Mouse (Mus musculus) liver, adult 2 months (tissue): ENCODE data around the gene Abca5.

Source experiments
- CTCF ChIP-seq: fragments of 200-500 bp; IDR thresholded peaks from 2 replicates; pipeline ENCODE4 v1.5.1; 2011; ENCODE audit warnings: low read depth, low read length, control low read depth
- POLR2A ChIP-seq: fragments of 200-500 bp; IDR thresholded peaks from 2 replicates; pipeline ENCODE4 v1.6.1; 2011; ENCODE audit warnings: low read length, control low read depth; ENCODE audit not compliant: insufficient read depth; ENCODE audit errors: extremely low read depth

DNA sequence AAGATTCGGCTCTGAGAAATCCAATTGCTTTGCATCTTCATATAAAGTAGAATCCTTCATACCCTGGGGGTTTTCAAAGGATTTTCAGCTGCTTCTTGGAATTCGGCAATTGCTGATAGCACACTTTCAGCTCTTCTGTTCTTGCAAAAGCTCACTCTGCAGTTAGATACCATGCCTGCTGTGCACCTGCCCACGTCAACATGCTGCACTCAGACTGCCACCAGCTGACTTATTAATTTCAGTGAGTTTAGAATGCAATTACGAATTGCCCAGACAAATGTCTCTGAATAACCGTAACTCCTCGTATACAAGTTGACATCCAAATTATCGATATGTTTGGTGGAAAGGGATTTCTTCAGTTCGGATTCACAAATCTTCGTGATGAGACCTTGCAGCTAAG is 36.5 kb upstream of the Abca5 start:
- TF ChIP-seq POLR2A (no peak), CTCF (no peak)
